10 mouse cellular contexts compared by ENCODE assay signal in the genomic region with DNA sequence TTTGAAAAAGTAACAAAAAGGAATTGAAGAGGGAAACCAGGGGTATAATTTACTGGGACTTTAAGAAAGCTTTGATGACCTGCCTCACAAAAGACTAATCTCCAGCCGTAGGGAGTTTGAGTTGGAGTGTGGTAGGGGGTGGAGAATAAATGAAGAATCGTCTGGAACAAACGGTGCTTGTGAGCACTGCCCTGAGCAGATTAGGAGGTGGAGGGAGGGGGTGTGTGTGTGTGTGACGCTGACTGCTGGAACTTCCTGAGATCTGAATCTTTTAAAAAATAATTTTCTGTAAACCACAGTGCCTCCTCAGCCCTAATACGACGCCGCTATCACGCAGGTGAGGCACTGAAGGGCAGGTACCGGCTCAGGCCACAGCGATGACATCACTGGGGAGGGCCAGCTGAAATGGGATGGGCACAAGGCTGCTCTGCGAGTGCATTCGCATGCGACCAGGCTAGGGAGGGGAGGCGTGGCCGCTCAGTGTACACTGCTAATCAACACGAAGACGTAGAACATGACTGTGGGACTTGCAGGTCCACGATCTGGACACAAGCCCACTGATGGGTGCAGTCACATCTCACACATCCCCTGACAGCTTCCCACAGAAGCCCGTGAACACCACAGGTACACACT.
DNase-seq lines count a peak whose midpoint lies in the region; ATAC-seq and TF ChIP-seq lines count a peak whose summit lies in the region.
"Had no signal": no experiment of that assay in that cellular context is flagged by ENCODE, and none has a peak within 500 bp of the region (broad histone marks: within the 10 kb centered on the region; RNA-seq: fewer than 3 reads in every experiment).

No protein-coding gene starts in this region.

- no peaks in the 10 kb centered on the region for H3K36me3 ChIP-seq in liver, embryonic 12.5 days
- H3K36me3 ChIP-seq in liver, postnatal 0 days (replicated peaks; ENCODE audit: insufficient read depth, low read length): no peaks in the 10 kb centered on the region
- no peaks in the 10 kb centered on the region for H3K36me3 ChIP-seq in embryonic facial prominence, embryonic 15.5 days
- no peaks in the 10 kb centered on the region for H3K36me3 ChIP-seq in hindbrain, embryonic 15.5 days
- no peaks in the 10 kb centered on the region for H3K36me3 ChIP-seq in midbrain, embryonic 16.5 days (ENCODE audit: control insufficient read depth, insufficient read depth, low read length)

- H3K27ac ChIP-seq in liver, embryonic 12.5 days: no peak overlapping the region
- no peak overlapping the region for H3K27ac ChIP-seq in liver, postnatal 0 days (ENCODE audit: low read depth)
- H3K27ac ChIP-seq in embryonic facial prominence, embryonic 15.5 days (replicated peaks): no peak overlapping the region
- H3K27ac ChIP-seq in hindbrain, embryonic 15.5 days (replicated peaks): no peak overlapping the region
- H3K27ac ChIP-seq in midbrain, embryonic 16.5 days (ENCODE audit: low read length): no peak overlapping the region

- no peaks in the 10 kb centered on the region for H3K9me3 ChIP-seq in liver, embryonic 12.5 days (replicated peaks)
- H3K9me3 ChIP-seq in liver, postnatal 0 days (ENCODE audit: low read length): no peaks in the 10 kb centered on the region
- no peaks in the 10 kb centered on the region for H3K9me3 ChIP-seq in embryonic facial prominence, embryonic 15.5 days (replicated peaks)
- no peaks in the 10 kb centered on the region for H3K9me3 ChIP-seq in hindbrain, embryonic 15.5 days
- no peaks in the 10 kb centered on the region for H3K9me3 ChIP-seq in midbrain, embryonic 16.5 days (replicated peaks; ENCODE audit: control insufficient read depth, low read length, poor library complexity, severe bottlenecking)

- H3K4me2 ChIP-seq in liver, embryonic 12.5 days: no peak overlapping the region
- no peak overlapping the region for H3K4me2 ChIP-seq in liver, postnatal 0 days (ENCODE audit: low read depth, low read length)
- H3K4me2 ChIP-seq in embryonic facial prominence, embryonic 15.5 days (replicated peaks): peak overlapping the region; percentile 29; the same call in 1 of the 2 replicates
- H3K4me2 ChIP-seq in hindbrain, embryonic 15.5 days: peak overlapping the region; percentile 31
- H3K4me2 ChIP-seq in midbrain, embryonic 16.5 days (ENCODE audit: low read length): peak overlapping the region; percentile 45

- H3K27me3 ChIP-seq in liver, embryonic 12.5 days (replicated peaks): peaks cover 5% of the 10 kb centered on the region; the same call in 1 of the 2 replicates
- no peaks in the 10 kb centered on the region for H3K27me3 ChIP-seq in liver, postnatal 0 days (ENCODE audit: insufficient read depth, low read length)
- H3K27me3 ChIP-seq in embryonic facial prominence, embryonic 15.5 days: peaks cover 18% of the 10 kb centered on the region; the same call in 1 of the 2 replicates
- H3K27me3 ChIP-seq in hindbrain, embryonic 15.5 days: no peaks in the 10 kb centered on the region
- no peaks in the 10 kb centered on the region for H3K27me3 ChIP-seq in midbrain, embryonic 16.5 days (ENCODE audit: control insufficient read depth, insufficient read depth, low read depth, low read length)

- no peak overlapping the region for H3K9ac ChIP-seq in liver, embryonic 12.5 days
- no peak overlapping the region for H3K9ac ChIP-seq in liver, postnatal 0 days (replicated peaks)
- H3K9ac ChIP-seq in embryonic facial prominence, embryonic 15.5 days: no peak overlapping the region
- no peak overlapping the region for H3K9ac ChIP-seq in hindbrain, embryonic 15.5 days
- no peak overlapping the region for H3K9ac ChIP-seq in midbrain, embryonic 16.5 days (ENCODE audit: low read depth, low read length)

- H3K4me3 ChIP-seq in liver, embryonic 12.5 days: no peak overlapping the region
- H3K4me3 ChIP-seq in liver, postnatal 0 days (ENCODE audit: low read depth, low read length): no peak overlapping the region
- no peak overlapping the region for H3K4me3 ChIP-seq in embryonic facial prominence, embryonic 15.5 days (replicated peaks)
- no peak overlapping the region for H3K4me3 ChIP-seq in hindbrain, embryonic 15.5 days
- H3K4me3 ChIP-seq in midbrain, embryonic 16.5 days (ENCODE audit: low read depth, low read length): no peak overlapping the region

- peak; percentile 27; the same call in 1 of the 2 replicates for ATAC-seq in liver, embryonic 12.5 days
- ATAC-seq in liver, postnatal 0 days: no peak
- ATAC-seq in embryonic facial prominence, embryonic 15.5 days (ENCODE audit: insufficient number of reproducible peaks, low FRiP score, low TSS enrichment, low read depth): peak; percentile 64; the same call in 1 of the 2 replicates
- no peak for ATAC-seq in hindbrain, embryonic 15.5 days (ENCODE audit: low FRiP score, low read depth)
- peak; percentile 57 for ATAC-seq in midbrain, embryonic 16.5 days

- 34% methylated on average over 19 of the region's 19 CpGs for whole genome bisulfite sequencing in liver, embryonic 12.5 days (ENCODE audit: insufficient replicate concordance)
- 40% methylated on average over 19 of the region's 19 CpGs for WGBS in liver, postnatal 0 days (ENCODE audit: insufficient replicate concordance)
- WGBS in embryonic facial prominence, embryonic 15.5 days: 28% methylated on average over 19 of the region's 19 CpGs
- 36% methylated on average over 19 of the region's 19 CpGs for WGBS in hindbrain, embryonic 15.5 days
- WGBS in midbrain, embryonic 16.5 days: 21% methylated on average over 19 of the region's 19 CpGs

- no peaks in the 10 kb centered on the region for H3K4me1 ChIP-seq in liver, embryonic 12.5 days
- H3K4me1 ChIP-seq in liver, postnatal 0 days (ENCODE audit: insufficient read depth): no peaks in the 10 kb centered on the region
- peaks cover 22% of the 10 kb centered on the region for H3K4me1 ChIP-seq in embryonic facial prominence, embryonic 15.5 days
- peaks cover 26% of the 10 kb centered on the region for H3K4me1 ChIP-seq in hindbrain, embryonic 15.5 days (replicated peaks)
- H3K4me1 ChIP-seq in midbrain, embryonic 16.5 days (ENCODE audit: control insufficient read depth, insufficient read depth, low read length): peaks cover 10% of the 10 kb centered on the region; the same call in 1 of the 2 replicates

- TF ChIP-seq EP300 in liver, postnatal 0 days (IDR thresholded peaks at IDR 0.05; ENCODE audit: low read depth): no peak

- TF ChIP-seq CTCF in liver, postnatal 0 days (IDR thresholded peaks at IDR 0.05; ENCODE audit: low read depth): no peak

- no peak for DNase-seq in liver, postnatal 0 days
- DNase-seq in urinary bladder, postnatal 4 days (ENCODE audit: low spot score in 2 of 2): no peak
- DNase-seq in testis, postnatal 10 days (ENCODE audit: low spot score): no peak
- DNase-seq: heart, adult 18-20 months; kidney, postnatal 25 days; liver had no signal

Comparison
In these comparisons a context has a peak if more than half of its experiments do, and no peak if none do; other contexts are left out.
1. ATAC-seq: peak in liver, embryonic 12.5 days (single experiment), embryonic facial prominence, embryonic 15.5 days (single experiment) and midbrain, embryonic 16.5 days (single experiment); none in liver, postnatal 0 days (single experiment) and hindbrain, embryonic 15.5 days (single experiment).
2. H3K4me2 ChIP-seq: peak in embryonic facial prominence, embryonic 15.5 days (single experiment), hindbrain, embryonic 15.5 days (single experiment) and midbrain, embryonic 16.5 days (single experiment); none in liver, embryonic 12.5 days (single experiment) and liver, postnatal 0 days (single experiment).